9 mouse cellular contexts compared by ENCODE assay signal in the genomic region with DNA sequence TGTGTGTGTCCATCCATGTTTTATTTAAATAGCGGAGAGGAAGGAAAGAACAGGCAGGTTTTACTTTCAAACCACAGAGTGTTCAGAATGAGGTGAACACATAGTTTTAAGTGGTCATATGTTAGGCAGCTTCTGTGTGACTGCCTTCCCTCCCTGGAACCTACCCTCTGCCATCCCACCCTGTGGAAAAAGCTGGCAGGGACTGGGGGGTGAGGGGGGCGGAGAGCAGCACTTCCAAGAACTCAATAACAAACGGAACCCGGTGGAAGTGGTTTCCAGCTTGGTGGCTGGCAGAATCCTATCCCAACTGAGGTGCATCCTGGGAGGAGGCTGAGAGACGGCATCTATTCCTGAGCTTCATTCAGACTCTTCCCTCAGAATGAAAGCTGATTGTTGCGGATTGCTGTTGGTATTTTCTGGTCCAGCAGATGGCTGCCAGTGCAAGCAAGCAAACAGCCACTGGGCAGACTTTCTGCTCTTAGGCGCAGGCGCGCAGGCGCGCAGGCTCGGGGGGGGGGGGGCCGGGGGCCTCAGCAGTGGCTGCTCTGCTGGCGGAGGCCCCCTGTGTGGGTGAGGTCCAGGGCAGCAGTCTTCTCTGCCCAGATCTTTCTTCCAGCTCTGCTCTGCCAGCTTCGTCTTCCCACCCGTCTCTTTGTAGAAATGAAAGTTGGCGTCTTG. TPM values are rescaled to one million over a fixed set of nuclear protein-coding genes. Genes with fewer than 3 reads are reported as not detected.
DNase-seq lines count a peak whose midpoint lies in the region; ATAC-seq lines count a peak whose summit lies in the region.
"Had no signal": no experiment of that assay in that cellular context is flagged by ENCODE, and none has a peak within 500 bp of the region (broad histone marks: within the 10 kb centered on the region; RNA-seq: fewer than 3 reads in every experiment).

No protein-coding gene starts in this region.

- H3K4me2 ChIP-seq in heart, embryonic 14.5 days (ENCODE audit: low read length): peak overlapping the region; percentile 44
- H3K4me2 ChIP-seq in liver, embryonic 13.5 days: peak overlapping the region; percentile 67

- no peak for ATAC-seq in heart, embryonic 14.5 days (ENCODE audit: insufficient number of reproducible peaks, insufficient read depth, low FRiP score, low read depth)
- ATAC-seq in liver, embryonic 13.5 days (ENCODE audit: low read depth): no peak

- WGBS in heart, embryonic 14.5 days: 33% methylated on average over 16 of the region's 17 CpGs
- 33% methylated on average over 17 of the region's 17 CpGs for WGBS in liver, embryonic 13.5 days (ENCODE audit: insufficient replicate concordance)

- peak overlapping the region; percentile 14 to 26; a peak in 3 of 4 replicates for H3K4me3 ChIP-seq in heart, embryonic 14.5 days (ENCODE audit: control insufficient read depth in 1 of 2, insufficient read depth in 1 of 2, low read depth in 1 of 2, low read length in 2 of 2)
- H3K4me3 ChIP-seq in liver, embryonic 13.5 days (replicated peaks): peak overlapping the region; percentile 68

- no peaks in the 10 kb centered on the region for H3K27me3 ChIP-seq in heart, embryonic 14.5 days (ENCODE audit: control insufficient read depth, insufficient read depth, low read length)
- H3K27me3 ChIP-seq in liver, embryonic 13.5 days: no peaks in the 10 kb centered on the region

- H3K36me3 ChIP-seq in heart, embryonic 14.5 days (ENCODE audit: control insufficient read depth, insufficient read depth, low read length): peaks cover 75% of the 10 kb centered on the region
- H3K36me3 ChIP-seq in liver, embryonic 13.5 days: peaks cover 19% of the 10 kb centered on the region

- H3K9ac ChIP-seq in heart, embryonic 14.5 days (ENCODE audit: low read length): peak overlapping the region; percentile 42
- H3K9ac ChIP-seq in liver, embryonic 13.5 days: peak overlapping the region; percentile 84

- H3K27ac ChIP-seq in heart, embryonic 14.5 days (replicated peaks in 1 of 2; ENCODE audit: control insufficient read depth in 1 of 2, insufficient read depth in 1 of 2, low read depth in 2 of 2, low read length in 2 of 2): peak overlapping the region; percentile 8 to 47; a peak in 2 of 4 replicates
- peak overlapping the region; percentile 97 for H3K27ac ChIP-seq in liver, embryonic 13.5 days

- DNase-seq in left cerebral cortex, adult 18-20 months (ENCODE audit: low spot score in 2 of 2): peak; percentile 32 to 58
- no peak for DNase-seq in left cerebral cortex, adult 11 months (ENCODE audit: low spot score)
- peak; percentile 39 for DNase-seq in embryo, embryonic 10 days (ENCODE audit: low spot score)
- DNase-seq in kidney, postnatal 14 days: peak; percentile 68
- no peak for DNase-seq in liver, embryonic 13.5 days
- DNase-seq in neural tube, embryonic 10.5 days (ENCODE audit: extremely low spot score, low spot score): peak; percentile 52
- peak; percentile 56 for DNase-seq in thymus, postnatal 4 days

- H3K4me1 ChIP-seq in heart, embryonic 14.5 days (ENCODE audit: control insufficient read depth in 2 of 2, insufficient read depth in 2 of 2, low read length in 2 of 2): peaks cover 23 to 57% of the 10 kb centered on the region in 2 experiments; a peak in 3 of 4 replicates
- peaks cover 75% of the 10 kb centered on the region for H3K4me1 ChIP-seq in liver, embryonic 13.5 days (replicated peaks)

- no peaks in the 10 kb centered on the region for H3K9me3 ChIP-seq in heart, embryonic 14.5 days (ENCODE audit: control insufficient read depth, low read length)
- H3K9me3 ChIP-seq in liver, embryonic 13.5 days (replicated peaks): no peaks in the 10 kb centered on the region

RNA-seq across cellular contexts. Expression of a gene that starts 14.3 kb away (rescaled TPM):
- 1 to 10 TPM in 1 of 2 experiments, under 1 TPM in 1; 0.89 to 1.3 TPM for total RNA-seq in left cerebral cortex, adult 18-20 months (2021)
- polyA plus RNA-seq in heart, embryonic 14.5 days (2014; fragmentation: Nextera tagmentation; extraction: Ambion mirVana): 364 and 390 TPM in 2 replicates
- polyA plus RNA-seq in liver, embryonic 13.5 days (2015; fragmentation: Nextera tagmentation; extraction: Ambion mirVana): 22.3 and 24.2 TPM in 2 replicates

RNA-seq across cellular contexts. Expression of a gene that starts 29.5 kb away (rescaled TPM):
- not detected for total RNA-seq in left cerebral cortex, adult 18-20 months (2021)
- polyA plus RNA-seq in heart, embryonic 14.5 days (2014; fragmentation: Nextera tagmentation; extraction: Ambion mirVana): 4.4 and 4.9 TPM in 2 replicates
- not detected in 2 replicates for polyA plus RNA-seq in liver, embryonic 13.5 days (2015; fragmentation: Nextera tagmentation; extraction: Ambion mirVana)
- total RNA-seq: MEL had no signal

RNA-seq across cellular contexts. Expression of a gene that starts 29.5 kb away (rescaled TPM):
- total RNA-seq in left cerebral cortex, adult 18-20 months (2021): 100 to 1,000 TPM; 140 to 142 TPM
- polyA plus RNA-seq in heart, embryonic 14.5 days (2014; fragmentation: Nextera tagmentation; extraction: Ambion mirVana): 337 TPM in 2 replicates
- 331 and 350 TPM in 2 replicates for polyA plus RNA-seq in liver, embryonic 13.5 days (2015; fragmentation: Nextera tagmentation; extraction: Ambion mirVana)

RNA-seq across cellular contexts. Expression of a gene that starts 34.4 kb away (rescaled TPM):
- 1 to 10 TPM in 1 of 2 experiments, under 1 TPM in 1; 0.82 to 1.5 TPM for total RNA-seq in left cerebral cortex, adult 18-20 months (2021)
- polyA plus RNA-seq in heart, embryonic 14.5 days (2014; fragmentation: Nextera tagmentation; extraction: Ambion mirVana): 0.15 TPM in 1 of 2 replicates, not detected in the other
- 0.05 TPM in 1 of 2 replicates, not detected in the other for polyA plus RNA-seq in liver, embryonic 13.5 days (2015; fragmentation: Nextera tagmentation; extraction: Ambion mirVana)
- total RNA-seq: MEL had no signal

RNA-seq across cellular contexts. Expression of a gene that starts 56.6 kb away (rescaled TPM):
- total RNA-seq in left cerebral cortex, adult 18-20 months (2021): 1 to 10 TPM in 1 of 2 experiments, under 1 TPM in 1; 0.94 to 1.0 TPM
- polyA plus RNA-seq in heart, embryonic 14.5 days (2014; fragmentation: Nextera tagmentation; extraction: Ambion mirVana): 1.3 and 1.8 TPM in 2 replicates
- polyA plus RNA-seq in liver, embryonic 13.5 days (2015; fragmentation: Nextera tagmentation; extraction: Ambion mirVana): 8.4 and 9.2 TPM in 2 replicates
- total RNA-seq: MEL had no signal

Comparison
In these comparisons a context has a peak if more than half of its experiments do, and no peak if none do; other contexts are left out.
1. DNase-seq: peak in left cerebral cortex, adult 18-20 months (2 of 2), embryo, embryonic 10 days (single experiment), kidney, postnatal 14 days (single experiment), neural tube, embryonic 10.5 days (single experiment) and thymus, postnatal 4 days (single experiment); none in left cerebral cortex, adult 11 months (single experiment) and liver, embryonic 13.5 days (single experiment).
2. RNA of a gene that starts 14.3 kb away (polyA plus RNA-seq): 364 to 390 TPM in heart, embryonic 14.5 days; 22.3 to 24.2 TPM in liver, embryonic 13.5 days; every median in the first group is over 10 times any median in the second.